Mouse (Mus musculus) olfactory bulb, adult 2 months (tissue): Measurements from ENCODE around the gene H2al1j.

ENCODE experiments used
- CTCF ChIP-seq: fragments of 200-500 bp; IDR thresholded peaks from 2 replicates; pipeline ENCODE4 v1.5.1; 2012; ENCODE audit warnings: low read depth, mild to moderate bottlenecking, low read length, moderate library complexity; ENCODE audit not compliant: insufficient read depth
- POLR2A ChIP-seq: fragments of 200-500 bp; IDR thresholded peaks from 2 replicates; pipeline ENCODE4 v1.6.1; 2012; ENCODE audit warnings: mild to moderate bottlenecking, low read depth, low read length, moderate library complexity; ENCODE audit not compliant: insufficient read depth

- TF ChIP-seq POLR2A (no peak), CTCF (no peak)
Observed at GRCm38 (mm10) chrX:11280741-11281140, 46.9 kb upstream of the H2al1j start.
